Mouse (Mus musculus) brain, embryonic 18.5 days (tissue): Measurements from ENCODE around the gene Ptpn13.

Experiments used
- DNase-seq: peaks from one replicate; pipeline ENCODE4 v3.0.0-alpha.2; 2012; ENCODE audit warnings: low read depth, low spot score

Gene Ptpn13

DNA sequence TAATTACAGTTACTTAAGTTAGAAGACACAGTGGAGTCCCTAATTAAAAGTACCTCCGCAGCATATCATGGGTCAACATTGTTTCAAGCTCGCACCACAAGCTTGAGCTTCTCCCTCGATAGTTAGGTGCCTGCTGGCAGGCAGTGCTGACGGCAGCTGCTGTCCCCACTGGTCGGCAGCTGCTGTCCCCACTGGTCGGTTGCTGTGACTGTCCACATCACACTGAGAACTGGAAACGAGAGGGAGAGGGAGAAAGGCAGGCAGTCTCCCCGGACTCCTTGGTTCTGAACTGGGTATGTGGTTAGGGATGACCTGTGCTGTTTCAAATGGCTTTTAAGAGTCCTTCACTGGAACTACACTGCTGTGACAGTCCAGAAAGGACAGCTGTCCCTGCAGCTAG lies 33.4 kb downstream of the Ptpn13 start:
- no peak for DNase-seq

GRCm38 (mm10) chr5:103458959-103459675 lies 34.1 kb downstream of the Ptpn13 start:
- no peak for DNase-seq

DNA sequence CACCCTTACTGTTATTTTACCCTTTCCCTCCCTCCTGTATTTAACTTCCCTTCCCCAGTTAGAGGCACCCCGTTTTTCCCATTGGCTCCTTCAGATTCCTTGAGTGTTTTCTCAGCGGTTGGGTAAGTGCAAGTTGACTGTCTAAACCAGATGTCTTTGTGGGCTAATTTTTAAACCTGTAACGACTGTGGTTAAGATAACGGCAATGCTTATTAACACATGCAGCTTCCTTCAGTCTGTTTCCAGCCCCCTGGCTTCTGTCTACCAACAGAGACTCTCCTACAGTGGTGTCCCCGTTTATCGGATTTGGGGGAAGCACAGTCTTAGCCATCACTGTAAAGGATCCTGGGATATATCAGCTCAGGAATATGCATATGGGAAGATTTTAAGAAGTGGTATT lies 35.9 kb downstream of the Ptpn13 start:
- DNase-seq, result no peak

DNA sequence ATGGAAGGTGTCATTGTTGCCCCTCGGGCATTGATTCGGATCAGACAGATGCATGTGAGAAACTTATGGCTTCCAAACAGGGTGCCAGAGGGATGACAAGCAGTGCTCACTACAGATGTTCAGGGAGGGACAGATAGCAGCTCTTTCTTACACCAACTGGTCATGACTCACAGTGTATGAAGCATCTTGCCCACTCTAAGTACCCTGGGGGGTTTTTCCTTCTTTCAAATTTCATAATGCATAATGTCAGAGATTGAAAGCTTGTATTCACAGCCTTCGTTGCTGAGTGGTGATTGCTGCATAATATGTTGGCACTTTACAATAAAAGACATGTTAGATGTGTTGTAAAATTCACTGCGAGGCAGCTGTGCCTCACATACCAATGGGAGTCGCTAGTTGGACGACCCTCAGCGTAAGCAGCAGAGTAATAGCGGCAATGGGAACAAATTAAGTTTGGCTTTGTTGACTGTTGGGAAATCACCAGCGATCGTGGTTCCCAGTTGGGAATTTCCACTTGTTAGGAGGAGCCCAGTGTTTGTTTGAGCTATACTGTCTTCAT lies 38.7 kb downstream of the Ptpn13 start:
- DNase-seq, result no peak

DNA sequence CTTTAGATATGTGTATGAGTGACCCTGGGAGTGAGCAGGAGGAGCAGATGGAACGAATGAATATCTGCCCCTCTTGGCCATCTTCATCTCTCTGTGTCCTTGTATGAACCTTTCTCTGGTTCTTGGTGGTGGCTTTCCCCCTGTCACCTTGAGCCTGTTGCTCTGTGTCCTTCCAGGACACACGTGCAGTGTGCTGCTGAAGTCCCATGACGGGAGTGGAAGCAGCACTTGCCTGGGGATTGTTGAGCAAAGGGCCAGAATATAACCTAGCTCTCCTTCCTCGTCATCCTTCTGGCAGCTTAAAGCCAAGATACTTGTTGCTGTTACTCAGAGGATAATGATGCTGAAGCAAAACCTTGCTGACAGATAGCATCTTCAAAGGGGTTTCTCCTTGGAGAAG lies 39.3 kb downstream of the Ptpn13 start:
- DNase-seq, result no peak

DNA sequence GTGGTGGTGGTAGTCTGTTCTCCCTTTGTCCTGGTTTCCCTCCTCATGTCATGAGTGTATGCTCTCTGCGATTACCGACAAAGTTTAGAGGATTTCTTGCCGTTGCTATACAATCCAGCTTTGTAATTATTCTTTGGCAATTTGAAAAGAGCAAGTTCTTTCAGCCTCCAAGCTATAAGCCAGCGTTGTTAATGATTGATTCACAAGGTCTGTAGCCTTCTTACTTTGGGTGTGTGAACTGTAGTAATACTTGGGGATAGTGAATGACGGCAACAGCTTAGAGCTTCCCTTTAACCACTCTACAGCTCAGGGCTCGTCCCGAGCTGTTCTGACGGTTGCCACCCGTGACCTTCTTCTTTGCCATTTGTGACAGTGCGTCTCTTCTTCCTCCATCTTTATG lies 39.8 kb downstream of the Ptpn13 start:
- no peak for DNase-seq

DNA sequence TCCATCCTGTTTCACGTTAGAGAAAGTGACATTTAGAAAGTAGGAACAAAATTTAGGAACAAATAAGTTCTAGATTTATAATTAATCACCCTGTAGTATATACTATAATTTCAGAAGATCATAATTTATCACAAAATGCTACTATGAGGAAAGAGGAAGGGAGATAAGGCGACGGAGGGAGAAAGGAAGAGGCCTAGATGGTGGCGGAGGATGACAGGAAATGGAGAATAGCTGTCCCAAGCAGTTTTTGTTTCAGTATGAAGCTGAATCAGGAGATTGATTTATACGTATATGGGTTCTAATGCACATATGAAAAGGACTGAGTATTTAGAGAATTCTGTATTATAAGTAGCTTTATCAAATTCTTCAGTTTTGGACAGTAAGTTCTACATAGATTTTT lies 47.7 kb downstream of the Ptpn13 start:
- DNase-seq, result no peak

- no peak for DNase-seq
Measured at GRCm38 (mm10) chr5:103473467-103474096, 48.6 kb downstream of the Ptpn13 start.

DNA sequence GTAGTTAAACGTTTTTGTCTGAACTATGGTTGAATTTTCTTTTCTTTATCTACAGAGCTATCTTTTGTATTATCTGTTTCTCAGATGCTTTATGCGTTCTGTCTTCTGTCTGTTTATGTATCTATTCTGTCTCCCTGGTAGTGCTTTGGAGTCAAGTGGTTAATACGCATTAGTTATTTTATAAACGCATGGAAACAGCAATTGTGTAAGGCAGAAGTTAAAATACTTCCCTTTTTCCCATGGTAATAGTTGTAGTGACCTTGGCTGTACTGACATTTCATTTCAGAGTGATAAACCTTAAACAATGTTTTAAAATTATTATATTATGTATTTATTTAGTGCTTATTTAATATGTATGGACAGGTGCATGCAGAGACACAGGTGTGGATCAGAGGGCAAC lies 49.3 kb downstream of the Ptpn13 start:
- no peak for DNase-seq

GRCm38 (mm10) chr5:103475503-103475902 lies 50.5 kb downstream of the Ptpn13 start:
- DNase-seq, result no peak

- DNase-seq, result no peak
Measured at GRCm38 (mm10) chr5:103479503-103479902, 54.5 kb downstream of the Ptpn13 start.

DNA sequence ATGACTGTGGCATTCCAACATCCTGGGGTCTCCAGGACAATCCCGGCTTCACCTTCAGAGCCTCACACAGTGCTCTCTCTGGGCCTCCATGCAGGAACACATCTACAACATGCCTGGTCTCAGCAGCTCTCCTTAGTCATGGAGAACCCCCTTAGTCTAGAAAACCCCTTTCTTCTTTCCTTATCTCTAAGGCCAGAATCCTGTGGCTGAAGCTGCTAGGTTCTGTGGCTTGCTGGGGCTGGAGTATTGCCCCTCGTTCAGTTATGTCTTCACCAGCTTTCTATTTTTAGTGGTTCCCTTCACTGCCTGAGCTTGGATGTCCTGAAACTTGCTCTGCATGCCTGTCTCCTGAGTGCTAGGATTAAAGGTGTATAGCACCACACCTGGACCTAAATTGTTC lies 56.2 kb downstream of the Ptpn13 start:
- no peak for DNase-seq

GRCm38 (mm10) chr5:103487001-103487400 lies 62.0 kb downstream of the Ptpn13 start:
- DNase-seq, result no peak

DNA sequence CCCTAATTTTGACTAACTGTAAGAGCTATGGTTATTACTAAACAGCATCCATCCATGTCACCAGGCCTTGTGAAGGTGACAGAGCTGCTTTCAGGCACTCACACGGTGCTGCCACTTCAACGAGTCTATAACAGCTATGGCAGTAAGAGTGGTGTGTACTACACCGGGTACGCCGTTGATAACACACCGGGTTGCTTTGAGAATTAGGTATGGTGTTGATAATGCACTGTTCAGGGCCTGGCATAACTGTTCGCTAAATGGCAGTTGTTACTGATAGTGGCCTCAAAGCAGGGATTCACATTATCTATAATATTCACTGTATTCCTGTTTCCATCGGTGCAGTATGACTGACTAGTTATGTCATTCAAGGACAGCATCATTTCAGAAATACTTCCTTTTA lies 66.0 kb downstream of the Ptpn13 start:
- DNase-seq, result no peak

DNA sequence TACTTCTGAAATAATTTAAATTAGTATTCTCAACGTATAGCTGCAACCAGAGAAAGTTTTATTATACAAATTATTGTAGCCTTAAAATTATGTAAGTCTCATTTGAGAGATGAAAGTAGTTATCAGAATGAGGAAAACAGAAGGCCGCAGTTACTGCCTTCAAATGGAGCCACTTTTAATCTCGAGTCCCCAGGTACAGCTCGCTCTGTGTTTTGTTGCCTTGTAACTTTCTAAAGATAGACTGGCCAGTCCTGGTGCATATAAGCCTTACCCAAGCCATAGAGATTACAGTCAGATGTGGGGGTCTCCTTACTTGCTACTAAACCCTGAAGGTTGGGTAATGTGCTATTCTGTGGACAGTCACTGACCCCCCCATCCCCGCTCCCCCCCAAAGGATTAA lies 66.8 kb downstream of the Ptpn13 start:
- no peak for DNase-seq

DNA sequence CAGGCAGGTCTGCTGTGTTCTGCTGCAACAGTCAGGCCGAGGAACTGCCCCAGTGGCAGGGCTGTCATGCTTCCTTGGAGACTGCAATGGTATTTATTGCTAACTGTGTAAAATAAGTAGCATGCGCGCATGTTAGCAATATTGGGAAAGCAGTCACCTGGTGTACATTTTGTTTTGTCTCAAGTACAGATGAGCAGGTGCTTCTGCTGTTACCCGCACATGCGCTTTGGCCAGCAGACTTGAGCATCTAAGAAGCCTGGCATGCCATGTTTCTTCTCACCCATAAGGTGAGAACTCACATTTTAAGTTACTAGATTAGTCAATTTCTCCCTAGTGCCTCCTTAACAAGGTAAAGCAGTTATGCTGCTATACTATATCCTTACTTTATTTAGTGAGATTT lies 72.1 kb downstream of the Ptpn13 start:
- no peak for DNase-seq

- peak; percentile 60 for DNase-seq
Measured at GRCm38 (mm10) chr5:103497480-103497879, 72.5 kb downstream of the Ptpn13 start.

DNA sequence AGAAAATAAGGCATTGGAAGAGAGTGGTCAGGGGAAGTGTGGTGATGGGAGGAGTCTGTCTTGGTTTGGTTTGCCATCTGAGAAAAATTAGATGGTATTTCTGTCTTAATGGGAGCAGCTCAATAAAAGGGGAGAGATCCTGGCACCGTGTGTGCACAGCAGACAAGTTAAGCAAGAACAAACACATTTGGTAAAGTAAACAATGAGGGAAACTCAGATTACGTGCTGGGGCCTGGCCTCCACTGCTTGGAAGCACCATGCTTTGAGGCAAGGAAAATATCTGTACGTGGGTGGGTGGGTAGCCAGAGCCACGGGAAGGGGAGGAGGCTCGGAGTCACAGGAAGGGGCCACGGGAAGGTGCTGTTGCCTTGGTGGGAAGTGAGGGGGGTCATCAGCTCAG lies 74.3 kb downstream of the Ptpn13 start:
- DNase-seq, result no peak

- no peak for DNase-seq
Measured at GRCm38 (mm10) chr5:103501076-103501475, 76.1 kb downstream of the Ptpn13 start.

- DNase-seq, result no peak
Measured at GRCm38 (mm10) chr5:103501839-103502238, 76.8 kb downstream of the Ptpn13 start.

- no peak for DNase-seq
Measured at GRCm38 (mm10) chr5:103513162-103513561, 88.2 kb downstream of the Ptpn13 start.

GRCm38 (mm10) chr5:103514441-103514840 lies 89.4 kb downstream of the Ptpn13 start:
- no peak for DNase-seq

- no peak for DNase-seq
Measured at GRCm38 (mm10) chr5:103515876-103516275, 90.9 kb downstream of the Ptpn13 start.
